Mouse (Mus musculus) thymus, adult 18-20 months (tissue): Measurements from ENCODE around the gene Plekhg4.

Source experiments
- DNase-seq, 2 experiments: peaks; one replicate each; pipeline ENCODE4 v3.0.0; 2022; ENCODE audit warnings: mixed read lengths in 2 of 2

Gene Plekhg4

DNA sequence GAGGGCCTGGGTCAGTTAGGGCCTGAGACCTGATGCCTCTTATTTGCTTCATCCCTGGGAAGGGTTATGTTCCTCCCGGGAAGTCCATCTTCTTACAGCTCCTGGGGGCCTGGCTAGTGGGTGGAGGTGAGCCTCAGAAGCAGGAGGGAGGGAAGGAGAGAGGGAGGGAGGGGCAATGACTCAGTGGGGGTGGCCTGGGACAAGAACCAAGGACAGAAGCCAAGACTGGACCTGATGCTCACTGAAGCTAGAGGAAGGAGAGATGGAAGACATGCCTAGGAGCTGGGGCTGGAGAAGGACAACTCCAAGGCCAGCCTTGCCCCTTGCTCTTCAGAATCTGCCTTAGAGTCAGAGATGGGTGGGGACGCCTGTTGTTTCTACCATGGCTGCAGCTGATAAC, at the start of gene Plekhg4:
Gene Plekhg4 (plus strand): TSS at position 243 of the 400 bp plus-strand sequence.
- no peak for DNase-seq

DNA sequence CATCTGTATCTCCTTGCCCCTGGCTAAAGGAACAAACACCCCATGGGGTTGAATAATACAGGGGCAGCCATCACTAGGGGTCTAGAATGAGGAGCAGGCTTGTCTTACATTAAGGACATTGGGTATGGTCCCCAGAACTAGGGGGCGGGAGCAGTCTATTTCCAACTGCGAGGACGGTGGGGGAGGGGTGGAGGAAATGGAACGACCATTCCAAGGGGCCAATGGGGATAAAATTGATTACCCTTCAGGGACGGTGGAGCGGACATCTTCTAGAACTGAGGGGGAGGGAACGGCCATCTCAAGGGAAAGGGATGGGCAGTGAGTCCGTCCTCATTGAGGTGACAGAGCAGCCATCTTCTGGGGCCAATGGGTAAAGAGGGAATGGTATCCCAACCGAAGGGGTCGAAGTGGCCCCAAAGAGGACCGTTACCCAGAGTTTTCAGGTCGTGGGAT, 47.4 kb upstream of the Plekhg4 start:
- no peak for DNase-seq

GRCm38 (mm10) chr8:105326141-105326672, 46.9 kb upstream of the Plekhg4 start, which contains the start of the genes Lrrc29 and Tmem208:
Gene Lrrc29 (minus strand): TSS chr8:105326278.
Gene Tmem208 (plus strand): TSS chr8:105326354.
- DNase-seq, result peak; percentile 96 to 97

GRCm38 (mm10) chr8:105326968-105327367, 46.1 kb upstream of the Plekhg4 start:
- no peak for DNase-seq

DNA sequence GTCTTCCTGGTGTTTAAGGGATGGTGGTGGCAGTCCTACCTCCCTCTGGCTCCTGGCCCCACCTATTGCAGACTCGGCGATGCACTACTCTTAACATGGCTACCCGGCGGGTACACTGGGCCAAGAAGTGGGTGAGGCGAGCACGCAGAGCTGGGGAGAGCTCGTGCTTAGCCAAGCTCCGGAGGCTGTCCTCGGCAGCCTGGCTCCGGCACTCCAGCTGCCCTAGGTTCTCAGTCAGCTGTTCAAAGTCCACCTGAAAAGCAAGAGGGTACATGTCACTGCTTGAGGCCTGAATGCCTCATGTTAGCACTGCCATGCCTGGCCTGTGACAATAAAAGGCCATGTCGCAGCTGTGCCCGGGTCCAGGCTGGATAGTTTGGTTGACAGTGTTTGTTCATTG, 42.7 kb upstream of the Plekhg4 start:
- DNase-seq, result no peak

- DNase-seq, result no peak
These were observed 41.6 kb upstream of the Plekhg4 start for GRCm38 (mm10) chr8:105331469-105331868.

- DNase-seq, result no peak
These were observed 41.1 kb upstream of the Plekhg4 start for GRCm38 (mm10) chr8:105331931-105332330.

DNA sequence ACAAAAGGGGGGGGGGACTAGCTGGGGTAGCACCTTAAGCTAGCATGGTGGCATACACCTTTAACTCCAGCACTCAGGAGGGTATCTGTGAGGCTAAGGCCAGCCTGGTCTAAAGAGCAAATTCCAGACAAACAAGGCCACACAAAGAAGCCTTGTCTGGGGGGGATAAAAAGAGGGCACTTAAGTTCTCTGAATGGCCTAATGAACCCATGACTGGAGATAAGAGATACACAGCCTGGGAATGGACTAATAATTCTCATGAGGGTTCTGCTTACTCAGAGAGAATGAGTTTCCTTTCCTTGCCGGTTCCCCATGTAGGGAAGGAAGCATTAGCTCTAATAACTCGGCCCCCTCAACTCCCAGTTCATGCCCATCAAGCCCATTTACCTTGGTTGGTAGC, 40.6 kb upstream of the Plekhg4 start:
- no peak for DNase-seq

- DNase-seq, result no peak
These were observed 36.5 kb upstream of the Plekhg4 start for GRCm38 (mm10) chr8:105336373-105337130.

DNA sequence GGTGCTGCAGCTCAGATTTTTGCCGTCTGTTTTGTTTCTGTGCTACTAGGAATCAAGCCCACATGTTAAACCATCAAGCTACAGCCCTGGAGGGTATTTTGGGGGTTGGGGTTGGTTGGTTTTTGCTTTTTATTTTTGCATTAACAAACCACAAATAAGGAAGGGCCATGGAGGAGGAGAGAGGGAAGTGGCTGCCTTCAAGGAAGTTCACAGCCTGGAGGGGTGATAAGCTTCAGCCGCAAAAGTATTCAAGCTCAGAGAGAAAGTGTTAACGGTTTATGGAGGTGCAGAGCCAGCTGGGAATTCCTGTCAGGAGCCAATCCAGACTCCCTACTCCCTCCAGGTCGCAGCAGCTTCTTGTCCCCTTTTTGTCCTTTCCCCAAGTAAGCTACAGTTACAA, 34.1 kb upstream of the Plekhg4 start:
- no peak for DNase-seq

DNA sequence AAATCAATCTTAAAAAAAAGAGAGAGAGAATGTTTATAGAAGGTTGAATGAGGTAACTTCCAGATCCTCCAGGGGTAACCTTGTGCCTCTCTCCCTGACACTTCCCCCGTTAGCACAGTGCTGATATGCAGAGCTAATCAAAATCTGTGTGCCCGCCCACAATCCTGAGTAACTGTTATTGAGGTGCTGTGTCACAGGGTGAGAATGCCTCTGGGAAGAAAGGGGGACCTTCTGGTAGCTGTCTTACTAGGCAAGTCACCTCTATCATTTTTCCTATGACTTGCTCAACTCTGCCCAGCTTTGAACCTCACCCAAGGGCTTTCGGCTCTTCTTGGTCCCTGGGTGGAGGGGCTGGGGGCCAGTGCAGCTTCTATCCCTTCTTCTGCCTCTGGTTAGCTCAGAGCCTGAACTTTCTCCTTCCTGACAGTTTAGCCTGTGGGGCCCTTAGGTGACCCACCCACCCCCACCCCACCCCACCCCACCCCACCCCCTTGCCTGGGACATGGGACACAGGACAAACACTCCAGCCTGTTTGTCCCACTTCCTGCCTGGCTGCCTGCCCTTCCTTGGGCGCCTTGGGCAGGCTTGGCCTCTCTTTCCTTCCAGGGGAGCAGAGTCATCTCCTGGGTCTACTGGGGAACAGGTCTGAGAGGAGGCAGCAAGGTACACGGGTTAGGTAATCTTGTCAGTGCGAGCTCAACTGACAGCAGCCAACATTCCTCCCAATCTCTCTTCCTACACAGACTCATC, 33.0 kb upstream of the Plekhg4 start:
- no peak for DNase-seq

- DNase-seq, result no peak
These were observed 31.7 kb upstream of the Plekhg4 start for GRCm38 (mm10) chr8:105341399-105341798.

DNA sequence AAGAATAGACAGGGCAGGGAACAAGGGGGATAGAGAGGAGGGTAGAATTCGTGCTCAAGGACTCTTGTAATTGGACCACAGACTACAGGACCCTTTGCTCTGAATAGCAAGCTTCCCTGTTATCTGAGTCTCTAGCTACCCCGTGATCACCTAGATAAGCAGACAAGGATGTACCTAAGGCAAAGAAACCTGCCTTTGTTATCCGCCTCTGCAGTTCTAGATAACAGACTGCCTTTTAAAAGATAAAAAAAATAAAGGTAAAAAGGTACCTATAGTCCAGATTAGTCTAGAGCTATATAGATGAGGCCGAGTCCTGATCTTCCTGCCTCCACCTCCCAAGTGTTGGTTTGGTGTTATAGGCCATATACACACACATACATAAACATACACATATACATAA, 30.3 kb upstream of the Plekhg4 start:
- DNase-seq, result no peak

GRCm38 (mm10) chr8:105343791-105344574, 29.1 kb upstream of the Plekhg4 start:
- no peak for DNase-seq

GRCm38 (mm10) chr8:105345061-105345975, 27.8 kb upstream of the Plekhg4 start:
- no peak for DNase-seq

DNA sequence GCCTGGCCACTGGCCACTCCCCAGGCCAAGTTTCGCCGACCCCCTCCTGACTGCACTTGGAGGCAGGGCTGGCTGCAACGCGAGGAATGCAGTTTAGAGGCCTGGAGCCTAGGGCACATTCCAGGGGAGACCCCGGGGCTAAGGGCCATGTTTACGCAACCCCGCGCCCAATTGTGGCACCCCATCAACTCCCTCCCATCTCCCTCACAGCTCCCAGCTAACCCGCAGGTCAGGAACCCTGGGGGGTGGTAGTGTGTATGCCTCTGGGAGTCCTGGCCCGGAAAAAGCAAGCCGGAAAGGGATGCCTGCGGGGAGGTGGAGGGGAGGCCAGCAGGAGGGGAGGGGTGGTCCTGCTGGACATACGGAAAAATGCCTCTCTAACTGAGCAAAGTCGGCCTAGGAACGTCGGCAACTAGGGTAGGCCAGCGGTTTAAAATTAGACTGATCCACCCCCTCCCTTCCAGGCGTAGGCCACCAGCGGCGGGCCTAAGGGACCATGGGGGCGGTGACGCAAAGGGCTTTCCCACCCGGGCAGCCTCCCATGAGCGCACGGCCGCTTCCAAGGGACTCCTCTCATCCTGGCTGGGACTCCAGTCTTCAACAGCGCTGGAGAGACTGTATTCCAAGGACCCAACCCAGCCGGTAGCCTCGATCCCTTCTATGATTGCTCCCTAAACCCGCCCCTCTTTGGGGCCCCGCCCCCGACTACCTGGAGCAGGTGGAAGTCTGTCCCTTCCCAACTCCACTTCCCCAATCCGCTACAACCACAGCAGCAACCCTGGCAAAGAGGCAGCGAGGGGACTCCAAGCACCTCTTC, 26.3 kb upstream of the Plekhg4 start:
- peak in 1 of 2 experiments; percentile 49 for DNase-seq

DNA sequence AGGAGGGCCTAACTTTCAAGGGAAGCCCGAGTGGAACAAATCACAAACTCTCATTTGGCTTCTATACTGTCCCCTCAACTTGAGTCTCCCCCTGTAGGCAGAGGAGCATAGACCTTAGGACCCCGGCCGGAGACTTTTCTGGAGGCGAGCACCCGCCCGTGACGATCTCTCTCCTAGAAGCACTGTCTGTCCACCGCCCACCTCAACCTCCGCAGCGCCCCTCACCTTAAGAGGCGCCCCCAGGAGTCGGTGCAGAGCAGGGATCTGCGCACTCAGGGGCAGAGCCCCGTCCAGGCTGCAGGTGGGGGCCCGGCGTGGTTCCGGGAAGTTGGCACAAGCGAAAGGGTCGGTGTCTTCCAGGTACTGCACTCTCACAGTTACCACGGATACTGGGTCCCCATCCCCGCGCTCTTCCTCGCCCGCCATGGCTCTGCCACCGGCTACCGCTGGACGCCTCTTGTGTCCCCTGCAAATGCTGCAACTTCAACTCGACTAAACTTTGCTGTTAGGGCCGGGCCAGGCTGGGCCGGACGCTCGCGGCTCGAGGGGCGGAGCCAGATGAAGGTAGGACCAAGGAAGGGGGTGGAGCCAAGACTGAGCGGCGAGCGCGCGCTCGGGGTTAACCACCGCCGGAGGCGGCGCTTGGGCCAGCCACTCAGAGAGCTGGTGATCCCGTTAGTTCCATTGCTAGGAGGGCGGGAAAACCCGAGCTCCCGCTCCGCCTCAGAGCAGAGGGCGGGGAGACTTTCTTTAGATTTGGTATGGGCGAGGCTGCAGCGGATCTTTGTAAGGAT, 25.4 kb upstream of the Plekhg4 start, which contains the start of gene Fhod1:
Gene Fhod1 (minus strand): TSS at position 526 of the 794 bp plus-strand sequence.
- DNase-seq, result peak; percentile 84 to 85

GRCm38 (mm10) chr8:105348450-105349095, 24.5 kb upstream of the Plekhg4 start, which contains the start of gene Slc9a5:
Gene Slc9a5 (plus strand): TSS chr8:105348843.
- peak; percentile 63 to 67 for DNase-seq

DNA sequence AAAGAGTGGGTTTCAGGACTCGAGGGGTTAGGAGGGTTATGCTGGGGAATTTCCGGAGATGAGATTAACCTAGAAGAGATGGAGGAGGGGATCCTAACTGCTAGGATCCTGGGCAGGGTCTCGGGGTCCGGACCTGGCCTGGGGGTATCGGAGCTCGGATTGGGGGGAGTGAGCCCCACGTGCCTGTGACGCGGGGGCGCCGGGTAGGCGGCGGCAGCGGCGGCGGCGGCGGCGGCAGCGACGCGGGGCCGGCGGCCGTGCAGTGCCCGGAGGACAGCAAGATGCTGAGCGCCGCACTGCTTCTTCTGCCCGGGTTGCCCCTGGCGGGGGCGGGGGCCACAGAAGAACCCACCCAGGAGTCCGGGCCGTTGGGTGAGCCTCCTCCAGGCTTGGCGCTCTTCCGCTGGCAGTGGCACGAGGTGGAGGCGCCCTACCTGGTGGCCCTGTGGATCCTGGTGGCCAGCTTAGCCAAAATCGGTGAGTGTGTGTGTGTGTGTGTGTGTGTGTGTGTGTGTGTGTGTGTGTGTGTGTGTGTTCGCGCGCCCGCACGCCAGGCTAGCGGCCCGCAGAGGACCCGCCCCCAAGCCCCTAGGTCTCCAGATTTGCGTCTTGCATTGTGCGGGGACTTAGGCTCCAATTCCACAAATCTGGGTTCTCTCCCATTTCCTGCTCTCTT, 23.8 kb upstream of the Plekhg4 start:
- no peak for DNase-seq
